Mouse (Mus musculus): ENCODE results near the gene Rbpj.

- TF ChIP-seq CTCF (IDR thresholded peaks at IDR 0.05; ENCODE audit: low read depth) (no peak), EP300 (optimal IDR thresholded peaks at IDR 0.05) (no peak)
Measured at GRCm38 (mm10) chr5:53519131-53519530, 53.2 kb downstream of the Rbpj start.

All from stomach, postnatal 0 days (tissue).